Mouse (Mus musculus) CD4-positive, CD25-positive, alpha-beta regulatory T cell, adult 4 months (primary cell): ENCODE results near the gene Cd72. TPM values are rescaled to one million over a fixed set of nuclear protein-coding genes. Genes with fewer than 3 reads are reported as not detected.

Experiments used
- ATAC-seq: one replicate; pipeline ENCODE4 v1.8.0; 2017
- polyA plus RNA-seq, 2 experiments: library from polyadenylated mRNA; unstranded; fragments of 100-300 nt; shearing (Covaris generic); gene quantifications; one replicate each; pipeline ENCODE4 v1.2.1; 2017

Cd72 gene
- polyA plus RNA-seq, 2 experiments from 2014 or later, result 132 to 166 TPM

DNA sequence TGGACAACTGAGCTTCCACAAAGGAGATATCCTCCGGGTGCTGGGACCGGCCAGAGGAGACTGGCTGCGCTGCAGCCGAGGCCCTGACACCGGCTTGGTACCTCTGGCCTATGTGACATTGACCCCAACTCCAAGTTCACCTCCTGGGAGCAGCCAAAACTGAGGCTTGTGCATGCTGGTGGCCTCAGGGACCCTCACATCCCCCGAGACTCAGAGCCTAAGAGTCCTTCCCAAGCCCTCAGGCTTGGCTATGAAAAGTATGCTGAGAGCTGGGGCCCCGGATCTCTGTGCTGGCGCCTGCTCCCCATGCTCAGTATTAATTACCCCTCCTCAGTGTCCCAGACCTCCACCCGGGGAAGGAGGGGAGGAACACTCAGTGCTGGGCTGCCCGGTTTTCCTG, 27.9 kb downstream of the Cd72 start:
- no peak for ATAC-seq

DNA sequence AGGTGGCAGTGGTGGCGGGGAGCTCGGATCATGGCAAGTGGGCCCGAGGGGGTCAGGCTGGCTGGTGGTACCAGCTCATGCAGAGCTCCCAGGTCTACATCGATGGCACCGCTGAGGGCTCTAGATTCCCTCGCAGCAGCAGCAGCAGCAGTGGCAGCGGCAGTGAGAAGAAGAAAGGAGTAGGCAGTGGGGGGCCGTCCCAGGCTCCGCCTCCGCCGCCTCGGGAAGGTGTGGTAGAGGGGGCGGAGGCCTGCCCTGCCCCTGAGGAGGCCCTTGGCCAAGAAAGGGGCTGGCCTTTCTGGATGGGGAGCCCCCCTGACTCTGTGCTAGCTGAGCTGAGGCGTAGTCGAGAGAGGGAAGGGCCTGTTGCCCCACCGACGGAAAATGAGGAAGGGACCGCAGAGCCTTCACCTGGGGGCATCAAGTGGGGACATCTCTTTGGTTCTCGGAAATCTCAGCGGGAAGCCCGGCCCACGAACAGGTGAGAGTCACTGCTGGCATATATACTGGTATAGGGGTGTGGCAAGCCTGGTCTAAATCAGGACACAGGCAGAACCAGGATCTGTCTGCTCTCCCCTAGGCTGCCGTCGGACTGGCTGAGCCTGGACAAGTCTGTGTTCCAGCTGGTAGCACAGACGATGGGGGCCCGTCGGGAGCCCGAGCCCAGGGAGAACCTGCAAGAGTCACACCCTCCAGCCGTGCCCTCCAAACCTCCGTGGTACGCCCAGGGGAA, 28.6 kb downstream of the Cd72 start:
- no peak for ATAC-seq

- no peak for ATAC-seq
These were observed 29.2 kb downstream of the Cd72 start for GRCm38 (mm10) chr4:43425197-43425596.

- no peak for ATAC-seq
These were observed 30.4 kb downstream of the Cd72 start for GRCm38 (mm10) chr4:43424072-43424471.

GRCm38 (mm10) chr4:43423267-43423934, 31.0 kb downstream of the Cd72 start:
- no peak for ATAC-seq

DNA sequence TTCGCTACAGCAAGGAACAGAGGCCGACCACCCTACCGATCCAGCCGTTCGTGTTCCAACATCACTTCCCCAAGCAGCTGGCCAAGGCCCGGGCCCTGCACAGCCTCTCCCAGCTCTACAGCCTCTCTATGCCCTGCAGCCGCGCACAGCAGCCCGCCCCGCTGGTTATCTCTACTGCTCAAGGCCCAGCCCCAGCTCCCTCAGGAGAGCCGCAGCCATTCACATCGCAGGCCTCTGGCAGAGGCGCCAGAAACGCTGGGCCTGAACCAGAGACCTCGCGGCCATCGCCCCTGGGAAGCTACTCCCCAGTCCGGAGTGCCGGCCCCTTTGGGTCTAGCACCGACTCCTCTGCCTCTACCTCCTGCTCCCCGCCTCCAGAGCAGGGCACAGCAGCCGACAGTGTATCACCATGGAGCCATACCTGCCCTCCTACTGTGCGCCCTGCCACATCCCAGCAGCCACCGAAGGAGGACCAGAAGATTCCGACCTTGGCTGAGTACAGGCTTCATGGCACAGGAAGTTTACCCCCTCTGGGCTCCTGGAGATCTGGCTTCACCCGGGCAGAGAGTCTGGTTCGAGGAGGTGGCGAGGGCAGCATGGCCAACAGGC, 32.7 kb downstream of the Cd72 start:
- ATAC-seq, result no peak

GRCm38 (mm10) chr4:43420305-43420704, 34.1 kb downstream of the Cd72 start:
- ATAC-seq, result peak; percentile 58

DNA sequence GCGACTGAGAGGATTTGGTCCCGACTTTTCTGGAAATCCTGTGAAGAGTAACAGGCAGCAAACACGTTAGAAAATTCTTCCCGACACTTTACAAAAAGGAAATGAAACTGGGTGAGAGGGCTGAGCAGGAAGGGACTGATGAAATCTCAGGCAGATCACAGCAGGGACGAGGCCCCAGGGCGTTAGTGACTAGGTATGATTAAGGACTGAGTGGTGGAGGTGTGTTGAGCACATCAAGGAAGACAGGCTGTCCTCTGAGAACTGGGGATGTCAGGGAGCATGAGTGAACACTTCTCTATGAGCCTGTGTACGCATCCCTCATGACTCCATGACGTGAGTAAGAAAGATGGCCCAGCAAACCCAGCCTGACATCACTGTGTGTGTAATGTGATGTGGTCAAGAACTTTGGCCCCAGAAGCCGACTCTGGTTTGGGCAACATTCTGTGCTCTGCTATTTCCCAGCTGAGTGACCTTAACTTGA, 34.6 kb downstream of the Cd72 start:
- no peak for ATAC-seq

DNA sequence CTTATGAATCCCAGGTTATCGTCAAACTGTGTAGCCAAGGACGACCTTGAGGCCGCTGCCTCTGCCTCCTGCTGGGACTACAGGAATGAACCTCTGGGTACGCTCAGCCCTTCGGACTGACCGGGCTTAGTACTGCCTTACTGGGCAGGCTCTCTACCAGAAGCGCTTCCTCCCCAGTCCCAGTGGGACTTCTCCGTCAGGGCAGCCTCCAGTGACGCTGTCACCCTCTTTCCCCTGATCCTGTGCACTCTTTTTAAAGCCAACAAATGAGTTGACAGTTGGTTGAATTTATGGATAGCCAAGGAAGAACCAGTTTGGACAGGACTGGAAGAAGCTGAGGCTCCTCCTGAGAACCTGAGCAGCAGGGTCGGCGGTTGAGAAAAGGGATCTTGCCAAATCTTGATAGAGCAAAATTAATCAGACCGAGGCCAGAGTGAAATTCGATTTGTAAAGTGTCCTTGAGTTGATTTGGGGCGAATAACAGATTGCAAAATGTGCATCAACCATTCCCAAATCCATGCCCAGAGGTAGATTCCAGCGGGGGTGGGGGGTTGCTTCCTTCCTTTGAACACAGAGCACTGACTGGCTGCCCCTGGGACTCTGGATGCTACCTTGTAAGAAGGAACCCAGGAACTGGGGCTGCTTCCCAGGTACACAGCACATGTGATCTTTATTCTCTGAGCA, 35.3 kb downstream of the Cd72 start:
- ATAC-seq, result no peak

DNA sequence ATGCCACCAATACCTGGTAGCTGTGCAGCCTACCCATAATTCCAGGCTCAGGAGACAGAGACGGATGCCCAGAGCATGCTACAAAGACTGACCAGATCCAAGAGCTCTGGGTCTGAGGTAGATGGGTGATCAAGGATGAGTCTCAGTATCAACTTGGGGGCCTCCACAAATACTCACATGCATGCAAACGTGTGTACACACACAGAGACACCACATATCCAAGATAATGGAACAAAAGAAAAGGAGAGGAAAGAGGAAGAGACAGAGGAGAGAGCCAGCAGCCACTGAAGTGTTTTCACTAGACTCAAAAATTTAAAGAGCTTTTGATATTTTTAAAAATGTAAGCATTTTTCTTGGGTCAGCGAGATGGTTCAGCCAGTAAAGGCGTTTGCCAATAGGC, 36.0 kb downstream of the Cd72 start:
- ATAC-seq, result no peak

DNA sequence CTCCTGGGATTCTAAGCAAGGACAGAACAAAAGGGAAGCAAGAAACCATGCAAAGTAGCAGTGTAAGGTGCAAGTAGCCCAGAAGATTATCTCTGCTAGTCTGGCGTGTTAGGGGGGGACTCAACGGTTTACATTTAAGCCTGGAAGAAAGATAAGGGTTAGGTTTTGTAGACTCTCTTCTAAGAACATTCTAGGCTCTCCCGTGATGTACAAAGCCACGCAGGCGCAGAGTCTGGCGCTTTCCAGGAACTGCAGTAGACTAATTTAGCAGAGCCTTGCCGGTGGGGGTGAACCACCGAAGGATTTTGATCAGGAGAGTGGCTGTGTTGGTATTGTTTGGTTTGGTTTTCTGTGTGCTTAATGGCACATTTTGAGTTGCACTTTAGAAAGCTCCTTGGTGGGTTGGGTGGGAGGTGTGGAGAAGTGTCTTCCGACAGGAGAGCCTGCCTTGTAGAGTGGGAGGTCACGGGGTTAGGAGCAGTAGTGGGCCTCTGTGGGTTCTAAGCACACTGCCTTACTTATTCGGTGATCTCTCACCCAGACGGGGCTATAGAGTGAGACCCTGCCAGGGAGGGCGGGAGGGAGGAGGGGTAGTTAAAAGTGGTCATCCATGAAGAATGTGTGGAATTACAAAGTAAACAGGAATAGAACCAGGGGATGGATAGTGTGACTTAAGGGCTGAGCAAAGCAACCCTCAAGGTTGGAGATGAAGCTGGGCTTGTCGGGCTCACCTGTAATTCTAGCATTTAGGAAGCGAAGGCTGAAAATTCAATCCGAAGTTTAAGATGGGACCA, 37.0 kb downstream of the Cd72 start:
- no peak for ATAC-seq

- no peak for ATAC-seq
These were observed 38.3 kb downstream of the Cd72 start for GRCm38 (mm10) chr4:43416071-43416490.

DNA sequence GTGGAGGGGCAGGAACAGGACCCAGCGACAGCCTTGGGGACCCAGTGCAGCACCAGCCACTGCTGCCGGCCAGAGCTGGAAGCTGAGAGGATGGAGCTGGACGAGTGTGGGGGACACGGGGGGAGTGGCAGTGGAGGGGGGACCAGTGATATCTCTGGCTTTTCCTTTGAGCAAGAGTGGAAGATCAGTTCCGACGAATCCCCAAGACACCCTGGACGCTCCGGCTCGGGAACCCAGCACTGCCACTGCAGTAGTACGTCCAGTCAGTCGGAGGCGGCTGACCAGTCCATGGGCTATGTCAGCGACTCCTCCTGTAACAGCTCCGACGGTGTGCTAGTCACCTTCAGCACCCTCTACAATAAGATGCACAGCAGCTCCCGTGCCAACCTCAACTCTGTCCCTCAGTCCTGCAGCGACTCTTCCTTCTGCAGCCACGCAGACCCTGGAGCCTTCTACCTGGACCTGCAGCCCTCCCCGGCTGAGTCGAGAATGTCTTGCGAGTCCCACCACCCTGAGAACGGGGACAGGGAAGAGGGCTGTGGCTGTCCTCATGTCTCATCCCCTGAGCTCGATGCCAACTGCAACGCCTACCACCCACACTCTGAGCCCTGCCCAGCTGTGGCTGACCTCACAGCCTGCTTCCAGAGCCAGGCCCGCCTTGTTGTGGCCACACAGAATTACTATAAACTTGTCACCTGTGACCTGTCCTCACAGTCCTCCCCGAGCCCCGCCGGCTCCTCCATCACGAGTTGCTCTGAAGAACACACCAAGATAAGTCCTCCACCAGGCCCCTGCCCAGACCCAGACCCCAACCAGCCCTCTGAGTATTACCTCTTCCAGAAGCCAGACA, 39.0 kb downstream of the Cd72 start:
- no peak for ATAC-seq

DNA sequence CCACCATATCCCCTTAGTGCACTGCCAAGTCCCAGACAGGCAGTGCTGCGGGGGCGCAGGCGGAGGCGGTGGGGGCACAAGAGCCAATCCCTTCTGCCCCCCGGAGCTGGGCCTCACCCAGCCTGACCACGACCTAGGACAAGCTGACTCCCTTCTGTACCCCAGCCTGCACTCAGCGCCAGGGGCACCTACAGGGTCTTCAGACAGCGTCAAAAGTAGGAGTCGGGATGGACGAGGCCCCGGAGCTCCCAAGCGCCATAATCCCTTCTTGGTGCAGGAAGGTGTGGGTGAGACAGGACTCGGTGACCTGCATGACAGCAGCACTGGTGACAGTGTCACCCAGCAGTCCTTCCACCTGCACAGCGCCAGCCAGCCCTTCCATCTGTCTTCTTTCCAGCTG, 39.7 kb downstream of the Cd72 start:
- no peak for ATAC-seq

DNA sequence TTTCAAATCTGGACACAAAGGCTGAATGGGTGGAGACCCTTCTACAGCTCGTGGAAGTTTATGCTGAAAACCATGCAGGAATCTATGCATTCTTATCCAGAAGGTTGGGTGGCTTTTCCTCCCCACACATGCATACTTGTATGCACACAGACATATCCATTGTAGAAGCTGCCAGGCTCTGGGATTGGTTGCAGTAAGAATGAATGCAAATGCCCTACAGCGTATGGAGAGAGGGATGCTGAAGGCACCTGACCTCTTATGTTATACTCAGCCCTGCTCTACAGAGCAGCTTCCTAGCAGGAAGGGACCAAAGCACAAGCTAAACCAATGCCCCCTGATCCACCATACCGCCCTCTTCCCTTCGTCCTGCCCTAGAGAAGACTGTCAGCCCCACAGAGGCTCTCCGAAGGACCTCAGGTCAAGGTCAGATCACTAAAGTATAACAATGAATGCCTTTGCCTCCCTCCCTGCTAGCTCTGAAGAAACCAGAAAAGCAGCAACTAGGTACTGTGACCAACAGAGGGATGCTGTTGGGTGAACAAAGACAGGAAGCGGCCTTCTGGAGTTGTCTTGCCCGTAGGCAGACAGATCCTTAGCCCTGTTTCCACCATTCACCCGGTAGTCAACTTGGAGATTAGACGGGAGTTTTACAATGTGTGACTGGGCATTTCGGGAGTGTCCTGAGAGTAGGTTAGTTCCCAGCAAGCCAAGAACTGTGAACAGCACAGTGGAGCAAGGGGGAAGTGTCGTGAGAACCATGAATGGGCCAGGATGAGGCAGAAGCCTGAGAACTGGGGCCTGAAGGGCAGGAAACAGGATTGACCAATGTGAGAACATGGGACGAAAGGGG, 47.1 kb downstream of the Cd72 start:
- ATAC-seq, result no peak

GRCm38 (mm10) chr4:43406162-43406971, 48.1 kb downstream of the Cd72 start:
- no peak for ATAC-seq

DNA sequence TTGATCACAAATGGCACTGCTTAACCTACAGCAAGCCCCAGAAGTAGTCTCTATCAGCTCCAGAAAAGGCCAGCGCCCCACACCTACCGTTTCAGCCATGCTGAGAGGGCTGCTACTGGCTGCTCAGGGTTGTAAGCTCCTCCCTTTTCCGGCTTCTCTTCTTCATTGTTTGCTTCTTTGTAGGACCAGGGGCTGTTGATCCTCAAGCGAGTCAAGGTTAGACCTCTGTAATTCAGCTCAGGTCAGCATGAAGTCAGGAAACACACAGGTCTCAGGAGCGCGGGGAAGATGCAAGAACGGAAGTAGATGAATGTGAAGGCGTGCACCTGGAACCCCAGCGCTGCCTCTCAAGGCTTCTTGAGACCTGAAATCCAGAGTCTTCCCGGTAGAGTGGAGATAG, 49.7 kb downstream of the Cd72 start:
- ATAC-seq, result no peak

DNA sequence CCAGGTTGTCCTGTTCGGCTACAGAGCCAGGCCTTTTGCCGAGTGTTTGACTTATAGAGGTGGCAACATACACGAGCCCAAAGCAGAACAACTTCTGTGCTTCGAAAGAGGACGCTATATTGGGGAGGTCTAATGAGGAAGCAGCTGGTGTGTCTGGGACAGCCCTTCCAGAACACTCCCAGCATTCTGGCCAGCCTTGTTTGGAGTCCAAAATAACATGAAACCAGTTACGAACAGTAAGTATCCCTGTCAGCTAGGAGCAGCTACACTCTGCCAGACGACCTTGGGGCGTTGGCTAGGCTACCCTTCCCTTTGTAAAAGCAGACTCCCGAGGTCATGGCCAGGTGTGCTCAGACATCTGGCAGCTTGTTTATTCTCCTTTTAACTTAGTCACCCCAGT, 52.2 kb downstream of the Cd72 start:
- ATAC-seq, result no peak

GRCm38 (mm10) chr4:43401486-43401885, 52.9 kb downstream of the Cd72 start:
- no peak for ATAC-seq

GRCm38 (mm10) chr4:43400976-43401375, 53.5 kb downstream of the Cd72 start:
- no peak for ATAC-seq
